Mouse (Mus musculus): ENCODE results near the gene Cldn14. TPM values are rescaled to one million over a fixed set of nuclear protein-coding genes. Genes with fewer than 3 reads are reported as not detected.

Cldn14 gene
- polyA plus RNA-seq, 1 experiment from 2014 or later = not detected

- H3K27ac ChIP-seq = no peak overlapping the region
- no peak overlapping the region for H3K9ac ChIP-seq
- DNase-seq (ENCODE audit: low spot score) (no peak), ATAC-seq (ENCODE audit: low FRiP score) (no peak)
- H3K4me2 ChIP-seq (replicated peaks) = no peak overlapping the region
- H3K4me3 ChIP-seq (replicated peaks; ENCODE audit: low read length) = no peak overlapping the region
- no peaks in the 10 kb centered on the region for H3K36me3 ChIP-seq (replicated peaks; ENCODE audit: control insufficient read depth, insufficient read depth)
- H3K9me3 ChIP-seq (ENCODE audit: control insufficient read depth, low read length) = no peaks in the 10 kb centered on the region
- 78% methylated on average over 8 of the region's 8 CpGs for WGBS
- no peaks in the 10 kb centered on the region for H3K27me3 ChIP-seq (ENCODE audit: control insufficient read depth, insufficient read depth, low read length)
- no peaks in the 10 kb centered on the region for H3K4me1 ChIP-seq (replicated peaks; ENCODE audit: control insufficient read depth, insufficient read depth, low read length)
Observed at GRCm38 (mm10) chr16:93925684-93926247, 82.9 kb downstream of the Cldn14 start.

DNA sequence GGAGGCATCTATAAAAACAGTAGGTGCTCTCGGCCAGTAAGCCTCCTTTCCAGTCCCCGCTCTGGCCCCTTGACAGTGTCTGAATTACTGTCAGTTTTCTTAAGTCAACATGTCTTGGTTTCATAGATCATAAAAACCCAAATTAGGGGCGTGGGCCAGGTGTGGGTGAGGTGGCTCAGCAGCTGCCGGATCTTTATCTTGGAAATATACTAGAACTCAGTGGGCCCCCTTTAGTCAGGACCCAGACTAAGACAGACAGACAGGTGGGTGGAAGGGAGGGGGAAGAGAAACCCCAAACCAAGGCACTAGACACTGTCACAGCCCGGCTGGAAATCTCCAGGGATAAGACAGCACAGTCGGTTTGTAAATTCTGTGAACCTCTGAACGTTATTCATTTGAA is 84.8 kb downstream of the Cldn14 start:
- WGBS = 82% methylated on average over 7 of the region's 7 CpGs
- no peaks in the 10 kb centered on the region for H3K36me3 ChIP-seq (replicated peaks; ENCODE audit: control insufficient read depth, insufficient read depth)

GRCm38 (mm10) chr16:93922835-93923389 is 85.7 kb downstream of the Cldn14 start:
- Histone ChIP-seq H3K9me3 (ENCODE audit: control insufficient read depth, low read length) (no peaks in the 10 kb centered on the region), H3K9ac (no peak overlapping the region), H3K4me1 (replicated peaks; ENCODE audit: control insufficient read depth, insufficient read depth, low read length) (no peaks in the 10 kb centered on the region), H3K27me3 (ENCODE audit: control insufficient read depth, insufficient read depth, low read length) (no peaks in the 10 kb centered on the region), H3K27ac (no peak overlapping the region), H3K4me2 (replicated peaks) (no peak overlapping the region), H3K4me3 (replicated peaks; ENCODE audit: low read length) (no peak overlapping the region), H3K36me3 (replicated peaks; ENCODE audit: control insufficient read depth, insufficient read depth) (no peaks in the 10 kb centered on the region)
- WGBS = 84% methylated on average over 5 of the region's 5 CpGs
- no peak for ATAC-seq (ENCODE audit: low FRiP score)
- DNase-seq (ENCODE audit: low spot score) = no peak

More for the DNA sequence above, 84.8 kb downstream of the Cldn14 start:
- H3K9ac ChIP-seq = no peak overlapping the region
- DNase-seq (ENCODE audit: low spot score) (no peak), ATAC-seq (ENCODE audit: low FRiP score) (no peak)
- H3K9me3 ChIP-seq (ENCODE audit: control insufficient read depth, low read length) = no peaks in the 10 kb centered on the region
- H3K4me2 ChIP-seq (replicated peaks) = no peak overlapping the region
- no peak overlapping the region for H3K27ac ChIP-seq
- no peaks in the 10 kb centered on the region for H3K4me1 ChIP-seq (replicated peaks; ENCODE audit: control insufficient read depth, insufficient read depth, low read length)
- H3K4me3 ChIP-seq (replicated peaks; ENCODE audit: low read length) = no peak overlapping the region
- H3K27me3 ChIP-seq (ENCODE audit: control insufficient read depth, insufficient read depth, low read length) = no peaks in the 10 kb centered on the region

- WGBS = 79% methylated on average over 4 of the region's 4 CpGs
- H3K36me3 ChIP-seq (replicated peaks; ENCODE audit: control insufficient read depth, insufficient read depth) = no peaks in the 10 kb centered on the region
- no peak overlapping the region for H3K4me2 ChIP-seq (replicated peaks)
Observed at GRCm38 (mm10) chr16:93920673-93921072, 88.0 kb downstream of the Cldn14 start.

GRCm38 (mm10) chr16:93919189-93919588 is 89.4 kb downstream of the Cldn14 start:
- no peak for ATAC-seq (ENCODE audit: low FRiP score)
- H3K27ac ChIP-seq = no peak overlapping the region
- DNase-seq (ENCODE audit: low spot score) = no peak
- no peak overlapping the region for H3K4me3 ChIP-seq (replicated peaks; ENCODE audit: low read length)
- H3K4me2 ChIP-seq (replicated peaks) = no peak overlapping the region
- H3K27me3 ChIP-seq (ENCODE audit: control insufficient read depth, insufficient read depth, low read length) = no peaks in the 10 kb centered on the region
- H3K4me1 ChIP-seq (replicated peaks; ENCODE audit: control insufficient read depth, insufficient read depth, low read length) = no peaks in the 10 kb centered on the region
- no peak overlapping the region for H3K9ac ChIP-seq
- no peaks in the 10 kb centered on the region for H3K36me3 ChIP-seq (replicated peaks; ENCODE audit: control insufficient read depth, insufficient read depth)
- 69% methylated on average over 20 of the region's 20 CpGs for WGBS
- H3K9me3 ChIP-seq (ENCODE audit: control insufficient read depth, low read length) = no peaks in the 10 kb centered on the region

More at GRCm38 (mm10) chr16:93920673-93921072, 88.0 kb downstream of the Cldn14 start:
- no peak overlapping the region for H3K27ac ChIP-seq
- no peak for ATAC-seq (ENCODE audit: low FRiP score)
- no peak overlapping the region for H3K9ac ChIP-seq
- DNase-seq (ENCODE audit: low spot score) = no peak
- no peaks in the 10 kb centered on the region for H3K9me3 ChIP-seq (ENCODE audit: control insufficient read depth, low read length)
- no peaks in the 10 kb centered on the region for H3K27me3 ChIP-seq (ENCODE audit: control insufficient read depth, insufficient read depth, low read length)
- H3K4me3 ChIP-seq (replicated peaks; ENCODE audit: low read length) = no peak overlapping the region
- no peaks in the 10 kb centered on the region for H3K4me1 ChIP-seq (replicated peaks; ENCODE audit: control insufficient read depth, insufficient read depth, low read length)

DNA sequence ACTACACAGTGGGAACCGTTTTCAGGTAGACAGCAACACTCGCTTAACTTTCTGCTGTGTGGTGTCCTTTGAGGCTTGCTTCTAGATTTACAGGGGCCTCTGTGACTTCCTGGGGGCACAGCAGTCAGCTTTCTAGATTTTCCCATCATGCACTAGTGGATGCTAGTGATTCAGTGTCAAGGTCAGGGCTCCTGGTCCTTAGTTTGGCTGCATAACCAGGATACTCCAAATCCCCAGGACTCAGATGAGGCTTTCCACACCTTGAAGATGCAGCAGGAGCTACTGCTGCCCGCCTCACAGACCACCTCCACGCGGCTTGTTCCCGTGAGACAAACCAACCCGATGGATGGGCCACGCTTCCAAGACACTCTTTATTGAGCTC is 90.0 kb downstream of the Cldn14 start:
- Histone ChIP-seq H3K9me3 (ENCODE audit: control insufficient read depth, low read length) (no peaks in the 10 kb centered on the region), H3K4me1 (replicated peaks; ENCODE audit: control insufficient read depth, insufficient read depth, low read length) (no peaks in the 10 kb centered on the region), H3K27me3 (ENCODE audit: control insufficient read depth, insufficient read depth, low read length) (no peaks in the 10 kb centered on the region), H3K4me3 (replicated peaks; ENCODE audit: low read length) (no peak overlapping the region), H3K4me2 (replicated peaks) (no peak overlapping the region), H3K36me3 (replicated peaks; ENCODE audit: control insufficient read depth, insufficient read depth) (no peaks in the 10 kb centered on the region), H3K27ac (no peak overlapping the region), H3K9ac (no peak overlapping the region)
- DNase-seq (ENCODE audit: low spot score) = no peak
- WGBS = 57% methylated on average over 8 of the region's 8 CpGs
- no peak for ATAC-seq (ENCODE audit: low FRiP score)

DNA sequence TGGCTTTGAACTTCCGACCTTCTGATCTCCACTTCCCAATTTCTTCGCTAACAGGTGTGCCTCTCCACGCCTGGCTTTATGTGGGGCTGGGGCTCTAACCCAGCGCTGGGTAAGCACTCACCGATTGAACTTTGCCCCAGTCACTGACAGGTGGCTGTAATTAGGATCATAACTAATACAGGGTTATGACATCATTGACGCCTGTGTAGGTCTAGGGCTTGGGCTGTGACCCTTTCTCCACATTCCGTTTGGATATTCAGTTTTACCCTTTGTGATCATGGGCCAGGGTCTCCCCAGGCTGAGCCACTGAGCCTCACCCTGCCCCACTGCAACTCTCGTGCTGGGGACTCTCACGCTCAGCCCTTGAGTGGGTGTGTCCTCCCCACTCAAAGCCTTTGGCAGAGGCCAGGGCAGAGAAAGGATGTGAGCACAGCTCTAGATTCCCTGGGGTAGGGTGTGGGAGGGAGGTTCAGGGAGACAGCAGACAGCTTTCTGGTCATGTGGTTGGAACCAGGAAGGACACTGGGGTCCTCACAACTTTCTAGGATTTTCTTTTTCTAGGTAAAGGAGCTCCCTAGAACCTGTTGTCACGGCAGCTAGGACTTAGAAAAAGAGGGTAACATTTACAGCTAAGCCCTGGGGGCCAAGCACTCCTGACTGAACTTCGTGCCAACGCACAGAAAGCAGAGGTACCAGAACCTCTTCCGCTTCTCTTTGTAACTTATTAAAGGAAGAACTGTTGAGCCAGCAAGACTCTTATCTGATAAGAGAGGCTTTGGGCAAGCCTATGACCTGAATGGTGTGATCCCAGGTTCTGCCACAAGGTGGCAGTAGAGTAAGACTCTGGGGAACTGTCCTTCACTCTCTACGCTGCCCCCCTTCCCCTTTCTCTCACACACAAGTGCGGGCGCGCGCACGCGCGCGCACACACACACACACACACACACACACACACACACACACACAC is 90.6 kb downstream of the Cldn14 start:
- Histone ChIP-seq H3K4me2 (replicated peaks) (no peak overlapping the region), H3K27ac (no peak overlapping the region), H3K9me3 (ENCODE audit: control insufficient read depth, low read length) (no peaks in the 10 kb centered on the region), H3K36me3 (replicated peaks; ENCODE audit: control insufficient read depth, insufficient read depth) (no peaks in the 10 kb centered on the region), H3K4me3 (replicated peaks; ENCODE audit: low read length) (no peak overlapping the region), H3K27me3 (ENCODE audit: control insufficient read depth, insufficient read depth, low read length) (no peaks in the 10 kb centered on the region), H3K9ac (no peak overlapping the region), H3K4me1 (replicated peaks; ENCODE audit: control insufficient read depth, insufficient read depth, low read length) (no peaks in the 10 kb centered on the region)
- peak; percentile 87 for DNase-seq (ENCODE audit: low spot score)
- peak; percentile 27 for ATAC-seq (ENCODE audit: low FRiP score)
- 39% methylated on average over 22 of the region's 22 CpGs for WGBS

- no peak for DNase-seq (ENCODE audit: low spot score)
- Histone ChIP-seq H3K9me3 (ENCODE audit: control insufficient read depth, low read length) (no peaks in the 10 kb centered on the region), H3K9ac (no peak overlapping the region), H3K4me3 (replicated peaks; ENCODE audit: low read length) (no peak overlapping the region), H3K36me3 (replicated peaks; ENCODE audit: control insufficient read depth, insufficient read depth) (no peaks in the 10 kb centered on the region), H3K4me1 (replicated peaks; ENCODE audit: control insufficient read depth, insufficient read depth, low read length) (no peaks in the 10 kb centered on the region), H3K27me3 (ENCODE audit: control insufficient read depth, insufficient read depth, low read length) (no peaks in the 10 kb centered on the region), H3K27ac (no peak overlapping the region), H3K4me2 (replicated peaks) (no peak overlapping the region)
- ATAC-seq (ENCODE audit: low FRiP score) = no peak
- WGBS = 36% methylated on average over 8 of the region's 10 CpGs
Observed at GRCm38 (mm10) chr16:93915338-93915849, 93.2 kb downstream of the Cldn14 start.

DNA sequence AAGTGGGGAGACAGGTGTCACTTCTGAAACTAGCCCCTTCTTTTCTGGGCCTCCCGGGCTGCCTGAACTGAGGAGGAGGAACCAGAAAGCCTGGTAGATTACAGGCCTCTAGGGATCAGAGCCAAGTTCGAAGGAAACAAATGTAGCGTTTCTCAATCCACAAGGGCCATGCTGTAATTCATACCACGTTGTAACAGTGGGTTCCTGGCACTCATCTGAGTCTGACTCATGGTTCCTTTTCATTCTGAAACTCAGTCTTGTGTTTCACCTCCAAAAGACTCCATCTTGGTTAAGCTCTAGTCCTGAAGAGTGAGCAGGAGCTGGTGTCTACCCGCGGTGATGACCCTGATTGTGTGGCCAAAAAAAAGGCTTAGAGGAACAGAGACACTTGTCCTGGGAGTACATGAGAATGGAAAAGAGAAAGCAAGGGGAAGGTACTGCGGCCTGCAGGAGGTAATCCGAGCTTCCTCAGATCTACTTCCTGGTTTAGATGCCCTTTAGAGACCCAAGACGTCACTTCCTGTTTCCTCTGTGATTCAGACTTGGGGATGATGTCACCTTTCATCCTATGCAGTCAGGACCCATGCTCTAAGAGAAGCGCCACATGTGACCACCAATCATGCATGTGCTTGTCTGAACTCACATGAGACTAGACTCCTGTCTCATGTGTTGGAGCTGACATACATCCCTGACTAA is 94.6 kb downstream of the Cldn14 start:
- Histone ChIP-seq H3K4me3 (replicated peaks; ENCODE audit: low read length) (no peak overlapping the region), H3K27ac (no peak overlapping the region), H3K27me3 (ENCODE audit: control insufficient read depth, insufficient read depth, low read length) (no peaks in the 10 kb centered on the region), H3K4me1 (replicated peaks; ENCODE audit: control insufficient read depth, insufficient read depth, low read length) (no peaks in the 10 kb centered on the region), H3K36me3 (replicated peaks; ENCODE audit: control insufficient read depth, insufficient read depth) (no peaks in the 10 kb centered on the region), H3K4me2 (replicated peaks) (no peak overlapping the region), H3K9me3 (ENCODE audit: control insufficient read depth, low read length) (no peaks in the 10 kb centered on the region), H3K9ac (no peak overlapping the region)
- ATAC-seq (ENCODE audit: low FRiP score) = no peak
- 82% methylated on average over 10 of the region's 10 CpGs for WGBS
- no peak for DNase-seq (ENCODE audit: low spot score)

Measured in hindbrain, embryonic 14.5 days (tissue).